Mouse (Mus musculus): Measurements from ENCODE around the gene Ank3. TPM values are rescaled to one million over a fixed set of nuclear protein-coding genes. Genes with fewer than 3 reads are reported as not detected.

Gene Ank3
- polyA plus RNA-seq, 1 experiment from 2014 or later: 8.3 TPM

DNA sequence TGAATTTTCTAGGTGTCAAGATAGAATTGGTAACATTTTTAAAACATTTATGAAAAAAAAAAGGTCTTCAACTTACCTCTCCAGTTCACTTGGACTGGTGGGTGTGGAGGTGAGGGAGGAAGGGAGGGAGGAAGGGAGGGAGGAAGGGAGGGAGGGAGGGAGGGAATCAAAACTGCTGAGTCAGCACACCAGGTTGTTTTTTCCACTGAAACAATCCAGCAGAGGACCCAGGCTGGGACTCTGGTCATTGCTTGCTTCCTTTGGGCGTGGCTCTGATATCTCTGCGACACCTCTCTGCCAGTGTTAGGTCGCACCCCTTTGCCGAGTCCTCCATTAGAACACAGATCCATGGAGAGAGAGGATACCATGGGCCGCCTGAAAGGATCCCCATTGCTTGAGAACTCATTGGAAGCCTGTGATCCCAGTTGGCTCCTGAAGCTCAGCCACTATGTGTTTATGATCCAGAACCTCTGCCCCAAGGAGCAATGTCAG lies 246.8 kb downstream of the Ank3 start:
- no peaks in the 10 kb centered on the region for H3K9me3 ChIP-seq (replicated peaks)
- H3K9ac ChIP-seq: no peak overlapping the region
- no peaks in the 10 kb centered on the region for H3K36me3 ChIP-seq (replicated peaks)
- H3K27me3 ChIP-seq: no peaks in the 10 kb centered on the region
- H3K4me2 ChIP-seq: no peak overlapping the region
- WGBS (ENCODE audit: insufficient replicate concordance): 54% methylated on average over 5 of the region's 5 CpGs
- H3K4me3 ChIP-seq (replicated peaks): no peak overlapping the region
- H3K27ac ChIP-seq (replicated peaks): no peak overlapping the region
- ATAC-seq (ENCODE audit: insufficient read depth): no peak
- H3K4me1 ChIP-seq (replicated peaks): no peaks in the 10 kb centered on the region

DNA sequence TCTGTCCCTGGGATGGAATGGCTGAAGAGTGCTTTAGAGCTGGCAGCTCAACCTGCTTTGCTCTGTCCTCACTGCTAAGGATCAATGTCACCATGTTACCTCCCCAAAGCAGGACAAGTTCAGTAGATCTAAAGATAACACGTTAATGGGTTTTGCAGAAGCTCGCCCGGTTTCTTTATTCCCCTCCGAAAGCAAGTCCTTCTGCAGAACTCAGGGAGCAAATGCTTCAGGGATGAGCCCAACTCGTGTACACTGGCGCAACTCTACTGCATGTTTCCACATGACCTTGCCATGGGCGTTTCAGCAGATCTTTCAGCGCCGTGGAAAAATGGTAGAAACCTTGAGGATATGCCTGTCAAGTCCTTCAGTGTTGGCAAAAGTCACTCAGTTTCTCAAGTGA lies 247.4 kb downstream of the Ank3 start:
- no peak overlapping the region for H3K4me2 ChIP-seq
- ATAC-seq (ENCODE audit: insufficient read depth): no peak
- no peaks in the 10 kb centered on the region for H3K27me3 ChIP-seq
- H3K4me1 ChIP-seq (replicated peaks): no peaks in the 10 kb centered on the region
- H3K36me3 ChIP-seq (replicated peaks): no peaks in the 10 kb centered on the region
- H3K9ac ChIP-seq: no peak overlapping the region
- H3K4me3 ChIP-seq (replicated peaks): no peak overlapping the region
- no peaks in the 10 kb centered on the region for H3K9me3 ChIP-seq (replicated peaks)
- H3K27ac ChIP-seq (replicated peaks): no peak overlapping the region
- 77% methylated on average over 9 of the region's 9 CpGs for WGBS (ENCODE audit: insufficient replicate concordance)

DNA sequence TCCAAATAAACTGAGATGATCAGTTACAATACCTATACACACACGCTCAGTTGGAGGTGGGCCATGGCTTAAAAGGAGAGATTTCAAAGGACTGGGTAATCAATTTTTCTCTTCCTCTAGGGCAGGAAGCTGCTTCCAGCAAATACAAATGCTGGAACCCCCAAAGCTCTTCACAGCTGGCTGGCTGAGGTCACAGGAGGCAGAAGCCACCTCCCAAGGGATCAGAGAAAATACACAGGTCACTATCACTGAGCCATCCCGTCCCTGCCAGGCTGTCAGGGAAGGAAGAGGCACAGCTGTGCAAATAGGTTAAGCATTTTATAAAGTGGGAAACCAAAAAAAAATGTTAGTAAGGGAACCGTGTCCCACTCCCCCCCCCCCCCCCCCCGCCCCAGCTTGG lies 251.5 kb downstream of the Ank3 start:
- ATAC-seq (ENCODE audit: insufficient read depth): no peak
- Histone ChIP-seq H3K27me3 (no peaks in the 10 kb centered on the region), H3K4me1 (replicated peaks) (0 out of 2 replicates have a peak, but pooled peaks cover 6% of the 10 kb centered on the region), H3K9ac (no peak overlapping the region), H3K27ac (replicated peaks) (no peak overlapping the region), H3K4me3 (replicated peaks) (no peak overlapping the region), H3K36me3 (replicated peaks) (no peaks in the 10 kb centered on the region), H3K4me2 (no peak overlapping the region), H3K9me3 (replicated peaks) (no peaks in the 10 kb centered on the region)
- WGBS (ENCODE audit: insufficient replicate concordance): 51% methylated on average over 4 of the region's 4 CpGs

DNA sequence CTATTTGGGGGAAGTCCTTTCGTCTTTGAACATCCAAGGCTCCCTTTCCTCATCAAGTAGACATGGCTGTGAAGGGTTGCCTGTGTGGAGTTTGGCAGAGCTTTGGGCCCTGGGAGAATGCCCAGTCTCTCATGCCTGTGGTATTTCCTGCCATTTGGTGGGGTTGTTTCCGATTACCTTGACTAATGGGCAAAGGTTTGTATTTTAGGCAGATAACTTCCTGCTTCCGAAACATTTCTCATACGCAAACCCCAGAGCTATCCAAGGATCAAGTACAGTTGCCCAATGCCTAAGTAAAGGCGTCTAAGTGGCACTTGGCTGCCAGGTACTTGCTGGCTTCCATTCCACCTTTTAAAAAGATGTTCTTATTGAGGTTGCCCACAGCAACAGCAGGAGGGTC lies 254.1 kb downstream of the Ank3 start:
- WGBS (ENCODE audit: insufficient replicate concordance): 17% methylated on average over 5 of the region's 5 CpGs
- Histone ChIP-seq H3K9me3 (replicated peaks) (no peaks in the 10 kb centered on the region), H3K36me3 (replicated peaks) (no peaks in the 10 kb centered on the region), H3K4me3 (replicated peaks) (no peak overlapping the region), H3K27me3 (no peaks in the 10 kb centered on the region), H3K27ac (replicated peaks) (no peak overlapping the region), H3K4me2 (no peak overlapping the region), H3K9ac (no peak overlapping the region), H3K4me1 (replicated peaks) (0 out of 2 replicates have a peak, but pooled peaks cover 6% of the 10 kb centered on the region)
- no peak for ATAC-seq (ENCODE audit: insufficient read depth)

DNA sequence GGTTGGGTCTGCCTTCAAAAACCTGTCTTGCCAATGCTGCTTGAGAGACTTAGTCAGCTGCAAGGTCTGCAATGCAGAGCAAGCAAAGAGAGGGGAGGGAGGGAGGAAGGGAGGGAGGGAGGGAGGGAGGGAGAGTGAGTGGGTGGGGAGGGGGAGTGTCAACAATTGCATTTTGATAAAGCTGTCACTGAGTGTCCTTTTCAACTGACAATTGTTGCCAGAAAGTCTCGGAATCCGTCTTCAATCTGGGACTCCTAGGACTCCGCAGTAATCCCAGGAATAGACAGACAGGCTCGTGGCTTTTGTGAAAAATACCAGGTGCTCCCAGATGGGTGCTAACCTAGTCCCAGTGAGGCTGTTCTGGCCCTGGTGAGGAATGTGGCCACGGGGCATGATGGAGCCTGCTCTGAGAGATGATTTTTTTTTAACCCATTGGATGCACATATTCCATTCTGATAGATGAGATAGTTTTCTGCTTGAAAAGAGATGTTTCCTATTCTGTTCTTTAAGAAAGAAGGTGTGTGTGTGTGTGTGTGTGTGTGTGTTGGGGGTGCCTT lies 254.6 kb downstream of the Ank3 start:
- Histone ChIP-seq H3K9ac (no peak overlapping the region), H3K4me1 (replicated peaks) (0 out of 2 replicates have a peak, but pooled peaks cover 6% of the 10 kb centered on the region), H3K4me2 (no peak overlapping the region), H3K27ac (replicated peaks) (no peak overlapping the region), H3K36me3 (replicated peaks) (no peaks in the 10 kb centered on the region), H3K4me3 (replicated peaks) (no peak overlapping the region), H3K27me3 (no peaks in the 10 kb centered on the region), H3K9me3 (replicated peaks) (no peaks in the 10 kb centered on the region)
- WGBS (ENCODE audit: insufficient replicate concordance): 28% methylated on average over 5 of the region's 5 CpGs
- ATAC-seq (ENCODE audit: insufficient read depth): no peak

DNA sequence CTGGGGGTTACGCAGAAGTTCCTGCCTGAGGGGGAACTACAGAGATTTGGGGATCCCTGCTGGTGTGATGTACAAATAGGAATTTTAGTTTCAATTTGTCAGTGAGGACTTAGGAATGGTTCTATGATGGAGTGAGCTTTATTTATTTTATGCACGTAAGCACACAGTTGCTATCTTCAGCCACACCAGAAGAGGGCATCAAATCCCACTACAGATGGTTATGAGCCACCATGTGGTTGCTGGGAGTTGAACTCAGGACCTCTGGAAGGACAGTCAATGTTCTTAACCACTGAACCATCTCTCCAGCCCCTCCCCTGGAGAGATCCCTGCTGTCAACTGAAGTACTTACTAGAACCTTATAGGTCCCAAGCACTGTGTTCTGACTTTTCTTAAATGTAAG lies 255.6 kb downstream of the Ank3 start:
- ATAC-seq (ENCODE audit: insufficient read depth): no peak
- Histone ChIP-seq H3K4me2 (no peak overlapping the region), H3K9ac (no peak overlapping the region), H3K27me3 (no peaks in the 10 kb centered on the region), H3K36me3 (replicated peaks) (no peaks in the 10 kb centered on the region), H3K4me1 (replicated peaks) (0 out of 2 replicates have a peak, but pooled peaks cover 6% of the 10 kb centered on the region), H3K9me3 (replicated peaks) (no peaks in the 10 kb centered on the region), H3K27ac (replicated peaks) (no peak overlapping the region), H3K4me3 (replicated peaks) (no peak overlapping the region)
- WGBS (ENCODE audit: insufficient replicate concordance): 90% methylated on average over 2 of the region's 2 CpGs

DNA sequence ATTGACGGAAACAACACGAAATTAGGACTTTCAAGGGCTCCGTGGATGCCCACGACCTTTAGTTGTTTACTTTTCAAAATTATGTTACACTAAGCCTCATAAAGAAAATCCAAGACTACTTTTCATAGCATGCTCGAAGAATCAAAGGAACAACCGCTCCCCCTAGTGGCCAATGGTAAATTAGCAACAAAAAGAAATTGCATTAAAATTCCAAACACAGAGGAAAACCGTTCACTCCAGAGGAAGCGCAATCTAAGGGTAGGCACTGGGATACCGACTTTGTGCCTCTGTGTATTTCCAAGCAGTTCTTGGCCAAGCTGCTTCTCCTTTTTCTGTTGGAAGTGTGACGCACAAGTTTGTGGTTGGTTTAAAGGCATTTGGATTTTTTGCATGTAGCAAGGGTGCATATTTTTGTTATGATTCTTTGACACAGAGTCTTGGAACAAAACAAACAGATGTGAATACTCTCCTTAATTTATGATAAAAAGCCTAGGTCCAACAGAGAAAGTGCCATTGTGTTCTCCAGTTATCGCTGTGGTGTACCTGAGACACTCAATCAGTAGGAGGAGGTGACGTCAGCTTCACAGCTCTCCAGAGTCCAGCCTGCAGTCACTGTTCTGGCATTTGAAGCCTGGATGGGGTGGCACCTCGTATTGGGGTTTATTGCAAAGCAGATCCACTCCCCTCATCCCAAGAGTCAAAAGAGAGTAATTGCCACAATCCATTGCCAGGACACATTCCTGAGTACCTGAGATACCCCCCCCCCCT lies 256.5 kb downstream of the Ank3 start:
- 15% methylated on average over 13 of the region's 13 CpGs for WGBS (ENCODE audit: insufficient replicate concordance)
- Histone ChIP-seq H3K27me3 (no peaks in the 10 kb centered on the region), H3K36me3 (replicated peaks) (no peaks in the 10 kb centered on the region), H3K4me3 (replicated peaks) (no peak overlapping the region), H3K9ac (no peak overlapping the region), H3K4me1 (replicated peaks) (0 out of 2 replicates have a peak, but pooled peaks cover 6% of the 10 kb centered on the region), H3K9me3 (replicated peaks) (no peaks in the 10 kb centered on the region), H3K27ac (replicated peaks) (no peak overlapping the region), H3K4me2 (no peak overlapping the region)
- no peak for ATAC-seq (ENCODE audit: insufficient read depth)

DNA sequence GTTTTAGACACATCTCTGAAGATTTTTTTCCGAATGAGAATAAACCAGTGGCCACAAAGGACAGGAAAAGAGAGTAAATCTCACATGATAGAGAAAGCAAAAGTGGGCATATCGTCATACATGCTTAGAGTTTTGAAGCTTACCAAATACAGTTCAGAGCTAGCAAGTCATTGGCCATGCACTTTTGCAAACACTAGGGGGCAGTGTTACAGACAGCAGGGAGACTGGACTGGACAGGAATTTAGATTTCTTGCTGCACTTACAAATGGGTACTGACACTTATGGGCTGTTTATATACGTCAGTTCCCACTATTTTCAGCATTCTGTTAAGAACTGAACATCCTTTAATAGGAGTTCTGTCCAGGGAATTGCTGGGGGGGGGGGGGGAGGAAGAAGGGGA lies 257.7 kb downstream of the Ank3 start:
- no peaks in the 10 kb centered on the region for H3K36me3 ChIP-seq (replicated peaks)
- H3K27ac ChIP-seq (replicated peaks): no peak overlapping the region
- H3K9me3 ChIP-seq (replicated peaks): no peaks in the 10 kb centered on the region
- no peaks in the 10 kb centered on the region for H3K27me3 ChIP-seq
- H3K4me2 ChIP-seq: no peak overlapping the region
- H3K4me1 ChIP-seq (replicated peaks): 0 out of 2 replicates have a peak, but pooled peaks cover 6% of the 10 kb centered on the region
- no peak overlapping the region for H3K4me3 ChIP-seq (replicated peaks)
- WGBS (ENCODE audit: insufficient replicate concordance): 7% methylated on average over 3 of the region's 3 CpGs
- H3K9ac ChIP-seq: no peak overlapping the region
- ATAC-seq (ENCODE audit: insufficient read depth): no peak

DNA sequence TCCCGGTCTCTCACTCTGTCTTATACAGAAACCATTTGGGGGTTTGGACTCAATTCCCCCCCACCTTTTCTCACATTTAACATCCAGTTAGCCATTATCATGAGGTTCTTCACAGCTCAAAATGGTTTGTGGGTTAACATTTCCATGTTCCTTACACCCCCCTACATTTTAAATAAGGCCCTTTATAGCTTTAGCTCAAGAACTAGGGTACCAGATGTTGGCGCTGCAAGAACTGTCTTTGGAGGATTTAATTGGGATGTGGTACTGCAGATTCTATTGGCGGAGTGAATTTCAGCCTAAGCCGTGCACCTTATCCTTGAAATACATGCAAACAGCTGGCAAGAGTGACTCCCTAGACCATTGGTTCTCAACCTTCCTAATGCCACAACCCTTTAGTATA lies 261.2 kb downstream of the Ank3 start:
- Histone ChIP-seq H3K27ac (replicated peaks) (no peak overlapping the region), H3K4me1 (replicated peaks) (no peaks in the 10 kb centered on the region), H3K9ac (no peak overlapping the region), H3K27me3 (no peaks in the 10 kb centered on the region), H3K36me3 (replicated peaks) (no peaks in the 10 kb centered on the region), H3K4me3 (replicated peaks) (no peak overlapping the region), H3K4me2 (no peak overlapping the region), H3K9me3 (replicated peaks) (no peaks in the 10 kb centered on the region)
- no peak for ATAC-seq (ENCODE audit: insufficient read depth)
- WGBS (ENCODE audit: insufficient replicate concordance): 71% methylated on average over 4 of the region's 4 CpGs

DNA sequence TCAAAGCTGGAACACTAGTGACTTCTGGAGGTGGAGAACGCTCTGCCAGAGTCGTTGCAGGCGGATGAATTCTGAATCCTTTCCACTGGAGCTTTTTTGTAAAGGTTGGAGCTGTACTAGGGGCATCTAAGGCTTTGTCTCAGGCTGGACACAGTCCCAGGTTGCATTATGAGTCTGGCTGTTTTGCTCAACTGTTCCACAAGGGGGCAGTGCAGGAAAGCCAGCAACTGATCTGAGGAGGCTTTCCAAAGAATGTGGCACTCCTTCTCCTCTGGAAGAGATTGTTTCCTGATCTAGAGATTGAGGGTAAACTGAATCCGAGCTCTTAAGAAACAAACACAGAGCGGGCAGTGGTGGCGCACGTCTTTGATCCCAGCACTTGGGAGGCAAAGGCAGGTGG lies 263.8 kb downstream of the Ank3 start:
- no peaks in the 10 kb centered on the region for H3K9me3 ChIP-seq (replicated peaks)
- no peak overlapping the region for H3K27ac ChIP-seq (replicated peaks)
- H3K4me2 ChIP-seq: no peak overlapping the region
- H3K4me3 ChIP-seq (replicated peaks): no peak overlapping the region
- no peaks in the 10 kb centered on the region for H3K36me3 ChIP-seq (replicated peaks)
- no peak overlapping the region for H3K9ac ChIP-seq
- WGBS (ENCODE audit: insufficient replicate concordance): 5% methylated on average over 7 of the region's 7 CpGs
- no peak for ATAC-seq (ENCODE audit: insufficient read depth)
- no peaks in the 10 kb centered on the region for H3K4me1 ChIP-seq (replicated peaks)
- no peaks in the 10 kb centered on the region for H3K27me3 ChIP-seq

DNA sequence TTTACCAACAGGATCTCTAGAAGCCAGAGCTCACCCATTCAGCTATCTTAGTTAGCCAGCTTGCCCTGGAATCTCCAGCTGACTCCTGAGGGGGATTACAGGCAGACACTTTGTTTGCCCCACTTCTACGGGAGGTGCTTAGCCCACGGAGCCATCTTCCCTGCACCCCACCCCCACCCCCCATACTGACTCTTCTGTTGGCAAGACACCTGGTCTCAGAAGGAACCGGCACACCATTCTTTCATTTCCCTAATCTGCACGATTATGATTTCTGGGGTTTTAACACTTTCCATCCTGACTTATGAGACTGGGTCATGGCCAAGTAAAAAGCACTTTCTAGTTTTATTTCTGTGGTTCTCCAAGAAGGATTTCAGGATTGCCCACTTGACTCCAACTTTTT lies 268.9 kb downstream of the Ank3 start:
- Histone ChIP-seq H3K9ac (no peak overlapping the region), H3K27me3 (no peaks in the 10 kb centered on the region), H3K9me3 (replicated peaks) (no peaks in the 10 kb centered on the region), H3K4me2 (no peak overlapping the region), H3K36me3 (replicated peaks) (no peaks in the 10 kb centered on the region), H3K27ac (replicated peaks) (no peak overlapping the region), H3K4me3 (replicated peaks) (no peak overlapping the region), H3K4me1 (replicated peaks) (no peaks in the 10 kb centered on the region)
- WGBS (ENCODE audit: insufficient replicate concordance): 68% methylated on average over 4 of the region's 4 CpGs
- no peak for ATAC-seq (ENCODE audit: insufficient read depth)
